Mouse (Mus musculus): ENCODE results near the gene Abcc8. TPM values are rescaled to one million over a fixed set of nuclear protein-coding genes. Genes with fewer than 3 reads are reported as not detected.

Gene Abcc8
- polyA plus RNA-seq, 1 experiment = not detected

GRCm38 (mm10) chr7:46061614-46062013, 118.2 kb downstream of the Abcc8 start:
- TF ChIP-seq CTCF (IDR thresholded peaks at IDR 0.05; ENCODE audit: insufficient read depth, low read depth, low read length) (no peak), POLR2A (IDR thresholded peaks at IDR 0.05; ENCODE audit: insufficient read depth, low read depth, low read length) (no peak)
- H3K4me3 ChIP-seq (ENCODE audit: insufficient read depth, low read depth, low read length) = no peak overlapping the region
- H3K4me1 ChIP-seq (ENCODE audit: control insufficient read depth, insufficient read depth, low read length) = no peaks in the 10 kb centered on the region
- no peak overlapping the region for H3K27ac ChIP-seq (ENCODE audit: insufficient read depth, low read depth, low read length)
- 92% methylated on average over 16 of the region's 16 CpGs for WGBS

DNA sequence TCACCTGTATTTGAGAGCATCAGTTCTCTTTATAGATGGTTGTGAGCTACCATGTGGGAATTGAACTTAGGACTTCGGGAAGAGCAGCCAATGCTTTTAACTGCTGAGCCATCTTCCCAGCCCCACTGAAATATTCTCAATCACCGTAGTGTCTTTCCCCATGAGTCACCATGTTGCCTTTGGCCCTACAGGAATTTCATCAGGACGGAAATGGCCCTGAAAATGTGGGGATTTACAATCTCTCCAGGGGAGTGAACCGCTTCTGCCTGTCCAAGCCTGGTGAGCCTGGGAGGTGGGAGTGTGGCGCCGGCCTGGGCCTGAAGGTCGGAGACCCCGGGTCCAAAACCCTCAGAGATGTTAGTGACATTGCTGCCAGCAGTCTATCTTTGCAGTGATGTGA, 119.1 kb downstream of the Abcc8 start:
- Histone ChIP-seq H3K4me3 (ENCODE audit: insufficient read depth, low read depth, low read length) (no peak overlapping the region), H3K27ac (ENCODE audit: insufficient read depth, low read depth, low read length) (no peak overlapping the region), H3K4me1 (ENCODE audit: control insufficient read depth, insufficient read depth, low read length) (no peaks in the 10 kb centered on the region)
- TF ChIP-seq POLR2A (IDR thresholded peaks at IDR 0.05; ENCODE audit: insufficient read depth, low read depth, low read length) = no peak
- no peak for TF ChIP-seq CTCF (IDR thresholded peaks at IDR 0.05; ENCODE audit: insufficient read depth, low read depth, low read length)
- 94% methylated on average over 8 of the region's 8 CpGs for WGBS

GRCm38 (mm10) chr7:46058882-46059281, 121.0 kb downstream of the Abcc8 start:
- Histone ChIP-seq H3K27ac (ENCODE audit: insufficient read depth, low read depth, low read length) (no peak overlapping the region), H3K4me3 (ENCODE audit: insufficient read depth, low read depth, low read length) (no peak overlapping the region), H3K4me1 (ENCODE audit: control insufficient read depth, insufficient read depth, low read length) (no peaks in the 10 kb centered on the region)
- WGBS = 85% methylated on average over 11 of the region's 11 CpGs
- no peak for TF ChIP-seq CTCF (IDR thresholded peaks at IDR 0.05; ENCODE audit: insufficient read depth, low read depth, low read length)
- TF ChIP-seq POLR2A (IDR thresholded peaks at IDR 0.05; ENCODE audit: insufficient read depth, low read depth, low read length) = no peak

Other genes starting within 250 kb of the Abcc8 start
- gene Abcc6, start 149.7 kb downstream of the Abcc8 start, polyA plus RNA-seq (2012; ENCODE audit: insufficient read depth, insufficient read length, low replicate concordance, missing spikeins) = not detected in 2 replicates
- 117 TPM in 1 of 2 replicates, not detected in the other for gene Nomo1, start 146.3 kb downstream of the Abcc8 start, polyA plus RNA-seq (2012; ENCODE audit: insufficient read depth, insufficient read length, low replicate concordance, missing spikeins)
- not detected in 2 replicates for gene Kcnj11, start 79.3 kb downstream of the Abcc8 start, polyA plus RNA-seq (2012; ENCODE audit: insufficient read depth, insufficient read length, low replicate concordance, missing spikeins)
- gene Ush1c, start 58.5 kb upstream of the Abcc8 start, polyA plus RNA-seq (2012; ENCODE audit: insufficient read depth, insufficient read length, low replicate concordance, missing spikeins) = not detected in 2 replicates
- gene Otog, start 61.0 kb upstream of the Abcc8 start, polyA plus RNA-seq (2012; ENCODE audit: insufficient read depth, insufficient read length, low replicate concordance, missing spikeins) = not detected in 2 replicates
- not detected in 2 replicates for gene Myod1, start 196.4 kb upstream of the Abcc8 start, polyA plus RNA-seq (2012; ENCODE audit: insufficient read depth, insufficient read length, low replicate concordance, missing spikeins)
- gene Kcnc1, start 216.5 kb upstream of the Abcc8 start, polyA plus RNA-seq (2012; ENCODE audit: insufficient read depth, insufficient read length, low replicate concordance, missing spikeins) = 47.6 and 146 TPM in 2 replicates

Measured in olfactory bulb, adult 2 months (tissue).